Mouse (Mus musculus): ENCODE measurements around the gene Rhbdd2. TPM values are rescaled to one million over a fixed set of nuclear protein-coding genes. Genes with fewer than 3 reads are reported as not detected.

Rhbdd2 gene
- total and polyA plus RNA-seq, 2 experiments = 8.5 to 20.9 TPM

- 41% methylated on average over 10 of the region's 10 CpGs for WGBS
- Histone ChIP-seq H3K4me3 (ENCODE audit: insufficient read depth, low read depth, low read length) (no peak overlapping the region), H3K4me1 (ENCODE audit: control insufficient read depth, insufficient read depth, low read length) (peaks cover 2% of the 10 kb centered on the region; the same call in 1 of the 2 replicates), H3K27me3 (ENCODE audit: control insufficient read depth, insufficient read depth, low read length) (no peaks in the 10 kb centered on the region), H3K36me3 (ENCODE audit: control insufficient read depth, insufficient read depth, low read length) (no peaks in the 10 kb centered on the region), H3K27ac (replicated peaks; ENCODE audit: insufficient read depth, low read depth, low read length) (no peak overlapping the region), H3K9ac (ENCODE audit: low read depth, low read length) (peak overlapping the region; percentile 19; the same call in 1 of the 2 replicates), H3K79me2 (ENCODE audit: control insufficient read depth, insufficient read depth, low read length) (peaks cover 8% of the 10 kb centered on the region; the same call in 1 of the 2 replicates)
- TF ChIP-seq POLR2A (IDR thresholded peaks at IDR 0.05; ENCODE audit: extremely low read depth, insufficient read depth, low read length) (no peak), CTCF (IDR thresholded peaks at IDR 0.05; ENCODE audit: low read depth, low read length) (no peak)
- DNase-seq (ENCODE audit: extremely low read depth, low read depth, low spot score) = no peak
Measured at GRCm38 (mm10) chr5:135628916-135629315, 3.5 kb upstream of the Rhbdd2 start.

- no peaks in the 10 kb centered on the region for H3K27me3 ChIP-seq (ENCODE audit: control insufficient read depth, insufficient read depth, low read length)
- H3K9ac ChIP-seq (ENCODE audit: low read depth, low read length) = no peak overlapping the region
- DNase-seq (ENCODE audit: extremely low read depth, low read depth, low spot score) = no peak
- WGBS = 83% methylated on average over 3 of the region's 3 CpGs
- peaks cover 2% of the 10 kb centered on the region; the same call in 1 of the 2 replicates for H3K4me1 ChIP-seq (ENCODE audit: control insufficient read depth, insufficient read depth, low read length)
- TF ChIP-seq POLR2A (IDR thresholded peaks at IDR 0.05; ENCODE audit: extremely low read depth, insufficient read depth, low read length) (no peak), CTCF (IDR thresholded peaks at IDR 0.05; ENCODE audit: low read depth, low read length) (no peak)
- no peak overlapping the region for H3K27ac ChIP-seq (replicated peaks; ENCODE audit: insufficient read depth, low read depth, low read length)
- H3K4me3 ChIP-seq (ENCODE audit: insufficient read depth, low read depth, low read length) = no peak overlapping the region
- no peaks in the 10 kb centered on the region for H3K36me3 ChIP-seq (ENCODE audit: control insufficient read depth, insufficient read depth, low read length)
- H3K79me2 ChIP-seq (ENCODE audit: control insufficient read depth, insufficient read depth, low read length) = peaks cover 12% of the 10 kb centered on the region; the same call in 1 of the 2 replicates
Measured at GRCm38 (mm10) chr5:135629401-135629800, 3.0 kb upstream of the Rhbdd2 start.

- Histone ChIP-seq H3K4me3 (ENCODE audit: insufficient read depth, low read depth, low read length) (no peak overlapping the region), H3K4me1 (ENCODE audit: control insufficient read depth, insufficient read depth, low read length) (peaks cover 2% of the 10 kb centered on the region; the same call in 1 of the 2 replicates), H3K9ac (ENCODE audit: low read depth, low read length) (no peak overlapping the region), H3K27ac (replicated peaks; ENCODE audit: insufficient read depth, low read depth, low read length) (no peak overlapping the region), H3K36me3 (ENCODE audit: control insufficient read depth, insufficient read depth, low read length) (peaks cover 3% of the 10 kb centered on the region; the same call in 1 of the 2 replicates), H3K27me3 (ENCODE audit: control insufficient read depth, insufficient read depth, low read length) (no peaks in the 10 kb centered on the region), H3K79me2 (ENCODE audit: control insufficient read depth, insufficient read depth, low read length) (peaks cover 14% of the 10 kb centered on the region; the same call in 1 of the 2 replicates)
- TF ChIP-seq CTCF (IDR thresholded peaks at IDR 0.05; ENCODE audit: low read depth, low read length) (no peak), POLR2A (IDR thresholded peaks at IDR 0.05; ENCODE audit: extremely low read depth, insufficient read depth, low read length) (no peak)
- DNase-seq (ENCODE audit: extremely low read depth, low read depth, low spot score) = peak; percentile 58
- 8% methylated on average over 3 of the region's 3 CpGs for WGBS
Measured at GRCm38 (mm10) chr5:135630598-135630997, 1.8 kb upstream of the Rhbdd2 start.

GRCm38 (mm10) chr5:135632797-135633144 is 353 bp downstream of the Rhbdd2 start:
- DNase-seq (ENCODE audit: extremely low read depth, low read depth, low spot score) = no peak
- peaks cover 2% of the 10 kb centered on the region; the same call in 1 of the 2 replicates for H3K4me1 ChIP-seq (ENCODE audit: control insufficient read depth, insufficient read depth, low read length)
- peak overlapping the region; percentile 62 for H3K27ac ChIP-seq (replicated peaks; ENCODE audit: insufficient read depth, low read depth, low read length)
- WGBS = under 1% methylated on average over 21 of the region's 21 CpGs
- H3K79me2 ChIP-seq (ENCODE audit: control insufficient read depth, insufficient read depth, low read length) = peaks cover 18% of the 10 kb centered on the region; the same call in 1 of the 2 replicates
- no peaks in the 10 kb centered on the region for H3K27me3 ChIP-seq (ENCODE audit: control insufficient read depth, insufficient read depth, low read length)
- TF ChIP-seq POLR2A (IDR thresholded peaks at IDR 0.05; ENCODE audit: extremely low read depth, insufficient read depth, low read length) (no peak), CTCF (IDR thresholded peaks at IDR 0.05; ENCODE audit: low read depth, low read length) (no peak)
- peak overlapping the region; percentile 86 for H3K4me3 ChIP-seq (ENCODE audit: insufficient read depth, low read depth, low read length)
- peaks cover 5% of the 10 kb centered on the region; the same call in 1 of the 2 replicates for H3K36me3 ChIP-seq (ENCODE audit: control insufficient read depth, insufficient read depth, low read length)
- H3K9ac ChIP-seq (ENCODE audit: low read depth, low read length) = peak overlapping the region; percentile 89

- H3K27ac ChIP-seq (replicated peaks; ENCODE audit: insufficient read depth, low read depth, low read length) = peak overlapping the region; percentile 97
- H3K4me1 ChIP-seq (ENCODE audit: control insufficient read depth, insufficient read depth, low read length) = peaks cover 20% of the 10 kb centered on the region
- TF ChIP-seq CTCF (IDR thresholded peaks at IDR 0.05; ENCODE audit: low read depth, low read length) (no peak), POLR2A (IDR thresholded peaks at IDR 0.05; ENCODE audit: extremely low read depth, insufficient read depth, low read length) (no peak)
- H3K27me3 ChIP-seq (ENCODE audit: control insufficient read depth, insufficient read depth, low read length) = no peaks in the 10 kb centered on the region
- 16% methylated on average over 7 of the region's 7 CpGs for WGBS
- H3K4me3 ChIP-seq (ENCODE audit: insufficient read depth, low read depth, low read length) = no peak overlapping the region
- H3K36me3 ChIP-seq (ENCODE audit: control insufficient read depth, insufficient read depth, low read length) = peaks cover 5% of the 10 kb centered on the region; the same call in 1 of the 2 replicates
- peak overlapping the region; percentile 81 for H3K9ac ChIP-seq (ENCODE audit: low read depth, low read length)
- peaks cover 7% of the 10 kb centered on the region; the same call in 1 of the 2 replicates for H3K79me2 ChIP-seq (ENCODE audit: control insufficient read depth, insufficient read depth, low read length)
- DNase-seq (ENCODE audit: extremely low read depth, low read depth, low spot score) = peak; percentile 90
Measured at GRCm38 (mm10) chr5:135639760-135640458, 7.5 kb downstream of the Rhbdd2 start.

GRCm38 (mm10) chr5:135640459-135640789 is 8.0 kb downstream of the Rhbdd2 start:
- WGBS = 26% methylated on average over 6 of the region's 6 CpGs
- Histone ChIP-seq H3K27me3 (ENCODE audit: control insufficient read depth, insufficient read depth, low read length) (no peaks in the 10 kb centered on the region), H3K27ac (replicated peaks; ENCODE audit: insufficient read depth, low read depth, low read length) (peak overlapping the region; percentile 97), H3K4me1 (ENCODE audit: control insufficient read depth, insufficient read depth, low read length) (peaks cover 20% of the 10 kb centered on the region), H3K79me2 (ENCODE audit: control insufficient read depth, insufficient read depth, low read length) (peaks cover 4% of the 10 kb centered on the region; the same call in 1 of the 2 replicates), H3K4me3 (ENCODE audit: insufficient read depth, low read depth, low read length) (no peak overlapping the region), H3K36me3 (ENCODE audit: control insufficient read depth, insufficient read depth, low read length) (peaks cover 2% of the 10 kb centered on the region; the same call in 1 of the 2 replicates), H3K9ac (ENCODE audit: low read depth, low read length) (peak overlapping the region; percentile 81)
- TF ChIP-seq POLR2A (IDR thresholded peaks at IDR 0.05; ENCODE audit: extremely low read depth, insufficient read depth, low read length) = no peak
- TF ChIP-seq CTCF (IDR thresholded peaks at IDR 0.05; ENCODE audit: low read depth, low read length) = no peak
- DNase-seq (ENCODE audit: extremely low read depth, low read depth, low spot score) = peak; percentile 82

Measured in liver, adult 2 months (tissue).